ENCODE assay signal across 12 mouse cellular contexts in genomic region chr3:101552621-101553620, GRCm38 (mm10). TPM values are rescaled to one million over a fixed set of nuclear protein-coding genes. Genes with fewer than 3 reads are reported as not detected.
DNase-seq lines count a peak whose midpoint lies in the region; ATAC-seq and TF ChIP-seq lines count a peak whose summit lies in the region.
"Had no signal": no experiment of that assay in that cellular context is flagged by ENCODE, and none has a peak within 500 bp of the region (broad histone marks: within the 10 kb centered on the region; RNA-seq: fewer than 3 reads in every experiment).

No protein-coding gene starts in this region.

- peak; percentile 30 to 54; a peak in 3 of 4 replicates for TF ChIP-seq EP300 in MEL (IDR thresholded peaks at IDR 0.05; ENCODE audit: low read depth in 1 of 2, low read length in 2 of 2)

- H3K4me3 ChIP-seq in MEL (ENCODE audit: control insufficient read depth in 1 of 2, insufficient read depth in 1 of 2, low read depth in 2 of 2, low read length in 2 of 2) = peak overlapping the region; percentile 19 to 50; a peak in 3 of 4 replicates
- H3K4me3 ChIP-seq in liver, embryonic 11.5 days (ENCODE audit: low read depth, low read length) = no peak overlapping the region
- no peak overlapping the region for H3K4me3 ChIP-seq in hindbrain, embryonic 10.5 days
- H3K4me3 ChIP-seq in hindbrain, embryonic 13.5 days = no peak overlapping the region
- H3K4me3 ChIP-seq: limb, embryonic 10.5 days had no signal

- peaks cover 14 to 34% of the 10 kb centered on the region in 2 experiments for H3K4me1 ChIP-seq in MEL (ENCODE audit: control insufficient read depth in 1 of 2, insufficient read depth in 2 of 2, low read length in 2 of 2)
- peaks cover 35% of the 10 kb centered on the region for H3K4me1 ChIP-seq in liver, embryonic 11.5 days (replicated peaks; ENCODE audit: control insufficient read depth, insufficient read depth, low read length)
- peaks cover 21% of the 10 kb centered on the region for H3K4me1 ChIP-seq in hindbrain, embryonic 10.5 days (replicated peaks)
- peaks cover 11% of the 10 kb centered on the region for H3K4me1 ChIP-seq in hindbrain, embryonic 13.5 days (replicated peaks)

- no peaks in the 10 kb centered on the region for H3K9me3 ChIP-seq in MEL (replicated peaks; ENCODE audit: insufficient read depth, low read length)
- H3K9me3 ChIP-seq in liver, embryonic 11.5 days (ENCODE audit: control insufficient read depth, low read length) = no peaks in the 10 kb centered on the region
- no peaks in the 10 kb centered on the region for H3K9me3 ChIP-seq in hindbrain, embryonic 10.5 days
- no peaks in the 10 kb centered on the region for H3K9me3 ChIP-seq in hindbrain, embryonic 13.5 days
- H3K9me3 ChIP-seq: limb, embryonic 10.5 days had no signal

- H3K27ac ChIP-seq in MEL (ENCODE audit: control insufficient read depth, low read depth, low read length) = peak overlapping the region; percentile 62
- H3K27ac ChIP-seq in liver, embryonic 11.5 days (ENCODE audit: low read depth, low read length) = 0 out of 2 replicates have a peak overlapping the region, but pooled peaks have one; percentile 30
- no peak overlapping the region for H3K27ac ChIP-seq in hindbrain, embryonic 10.5 days
- H3K27ac ChIP-seq in hindbrain, embryonic 13.5 days = no peak overlapping the region
- H3K27ac ChIP-seq: hindbrain, embryonic 14.5 days; limb, embryonic 10.5 days had no signal

- H3K36me3 ChIP-seq in MEL (ENCODE audit: control insufficient read depth in 1 of 2, insufficient read depth in 2 of 2, low read length in 2 of 2) = peaks cover 0 to 24% of the 10 kb centered on the region in 2 experiments; a peak in 2 of 4 replicates
- H3K36me3 ChIP-seq in liver, embryonic 11.5 days (ENCODE audit: control insufficient read depth, insufficient read depth, low read length) = no peaks in the 10 kb centered on the region
- no peaks in the 10 kb centered on the region for H3K36me3 ChIP-seq in hindbrain, embryonic 10.5 days
- H3K36me3 ChIP-seq in hindbrain, embryonic 13.5 days = no peaks in the 10 kb centered on the region
- H3K36me3 ChIP-seq: limb, embryonic 10.5 days had no signal

- TF ChIP-seq POLR2A in MEL (IDR thresholded peaks at IDR 0.05; ENCODE audit: control insufficient read depth in 1 of 2, insufficient read depth in 1 of 2, low read depth in 1 of 2, low read length in 2 of 2, poor library complexity in 1 of 2) = no peak

- no peak for TF ChIP-seq CTCF in MEL (IDR thresholded peaks at IDR 0.05 in 2 of 3, conservative IDR thresholded peaks at IDR 0.05 in 1 of 3; ENCODE audit: control insufficient read depth in 1 of 3, insufficient read depth in 1 of 3, low read depth in 2 of 3, low read length in 3 of 3, poor library complexity in 1 of 3, severe bottlenecking in 1 of 3)

- intact Hi-C loops in heart, postnatal 36 days (cut with DNase I) = loop anchor here (1.0 to 2.0 kb wide), 2 partner anchors 44 to 46 kb away; no protein-coding TSS in a partner anchor

- H3K27me3 ChIP-seq in MEL (ENCODE audit: control insufficient read depth in 1 of 2, insufficient read depth in 2 of 2, low read length in 2 of 2) = no peaks in the 10 kb centered on the region
- no peaks in the 10 kb centered on the region for H3K27me3 ChIP-seq in liver, embryonic 11.5 days (replicated peaks; ENCODE audit: control insufficient read depth, insufficient read depth, low read length)
- no peaks in the 10 kb centered on the region for H3K27me3 ChIP-seq in hindbrain, embryonic 10.5 days (ENCODE audit: insufficient read depth, poor library complexity, severe bottlenecking)
- H3K27me3 ChIP-seq in hindbrain, embryonic 13.5 days = no peaks in the 10 kb centered on the region

- peak; percentile 93 for DNase-seq in heart, adult 11 months
- DNase-seq in heart, postnatal 36 days = no peak
- peak; percentile 57 for DNase-seq in MEL (ENCODE audit: low read depth, low spot score)
- DNase-seq in cerebellum, adult 9-11 months = peak; percentile 55
- no peak for DNase-seq in liver, embryonic 11.5 days (ENCODE audit: low spot score)
- no peak for DNase-seq in hindbrain, embryonic 10.5 days (ENCODE audit: low spot score)
- no peak for DNase-seq in embryo, embryonic 9.5 days (ENCODE audit: extremely low spot score)

- peak overlapping the region; percentile 28; the same call in 1 of the 2 replicates for H3K4me2 ChIP-seq in liver, embryonic 11.5 days
- no peak overlapping the region for H3K4me2 ChIP-seq in hindbrain, embryonic 13.5 days
- H3K4me2 ChIP-seq: hindbrain, embryonic 14.5 days; midbrain, embryonic 11.5 days had no signal

- TF ChIP-seq RAD21 in MEL (IDR thresholded peaks at IDR 0.05; ENCODE audit: low read depth, low read length) = no peak

- 38% methylated on average over 7 of the region's 7 CpGs for WGBS in liver, embryonic 11.5 days
- 86% methylated on average over 7 of the region's 7 CpGs for WGBS in hindbrain, embryonic 10.5 days
- 90% methylated on average over 7 of the region's 7 CpGs for WGBS in hindbrain, embryonic 13.5 days

- ATAC-seq in liver, embryonic 11.5 days (replicated peaks; ENCODE audit: low FRiP score) = peak; percentile 32; the same call in 1 of the 2 replicates
- ATAC-seq in hindbrain, embryonic 13.5 days (ENCODE audit: low FRiP score) = no peak
- ATAC-seq: forebrain, embryonic 14.5 days had no signal

- no peaks in the 10 kb centered on the region for H3K79me2 ChIP-seq in MEL (ENCODE audit: control insufficient read depth, insufficient read depth, low read length, poor library complexity)

- H3K9ac ChIP-seq in MEL (ENCODE audit: control insufficient read depth, low read depth, low read length, poor library complexity, severe bottlenecking) = peak overlapping the region; percentile 30; the same call in 1 of the 2 replicates
- H3K9ac ChIP-seq in liver, embryonic 11.5 days (ENCODE audit: low read depth, low read length) = 0 out of 2 replicates have a peak overlapping the region, but pooled peaks have one; percentile 17
- H3K9ac ChIP-seq in hindbrain, embryonic 13.5 days = no peak overlapping the region
- H3K9ac ChIP-seq: hindbrain, embryonic 14.5 days had no signal

TF ChIP-seq in MEL, 35 proteins besides CTCF, POLR2A, EP300 and RAD21 (continues in another document):
- TF ChIP-seq MXI1 (IDR thresholded peaks at IDR 0.05; ENCODE audit: low read depth, low read length) (no peak), NELFE (IDR thresholded peaks at IDR 0.05; ENCODE audit: low read depth, low read length) (peak; percentile 19; the same call in 1 of the 2 replicates), UBTF (IDR thresholded peaks at IDR 0.05; ENCODE audit: borderline replicate concordance, insufficient read depth, low read depth, low read length) (no peak), ELF1 (IDR thresholded peaks at IDR 0.05; ENCODE audit: low read depth, low read length) (no peak; the same call in 1 of the 2 replicates), GABPA (IDR thresholded peaks at IDR 0.05; ENCODE audit: low read depth, low read length) (no peak), ZKSCAN1 (IDR thresholded peaks at IDR 0.05; ENCODE audit: low read depth, low read length) (no peak), GATA1 (IDR thresholded peaks at IDR 0.05; ENCODE audit: low read depth, low read length) (peak; percentile 68), TCF12 (IDR thresholded peaks at IDR 0.05; ENCODE audit: low read depth, low read length) (peak; percentile 34; the same call in 1 of the 2 replicates), USF2 (IDR thresholded peaks at IDR 0.05; ENCODE audit: borderline replicate concordance in 1 of 2, insufficient read depth in 1 of 2, low read depth in 1 of 2, low read length in 2 of 2) (no peak), CHD2 (IDR thresholded peaks at IDR 0.05; ENCODE audit: low read length) (no peak), TAL1 (IDR thresholded peaks at IDR 0.05; ENCODE audit: low read length) (no peak), USF1 (IDR thresholded peaks at IDR 0.05; ENCODE audit: low read depth, low read length) (no peak), MAX (IDR thresholded peaks at IDR 0.05; ENCODE audit: low read length) (no peak), TBP (IDR thresholded peaks at IDR 0.05; ENCODE audit: low read depth, low read length) (no peak), HCFC1 (IDR thresholded peaks at IDR 0.05; ENCODE audit: low read depth, low read length) (0 out of 2 replicates have a peak, but pooled peaks have one; percentile 22), SMC3 (IDR thresholded peaks at IDR 0.05; ENCODE audit: low read depth, low read length) (no peak), MAZ (IDR thresholded peaks at IDR 0.05; ENCODE audit: low read depth, low read length) (no peak), POLR2AphosphoS5 (IDR thresholded peaks at IDR 0.05; ENCODE audit: borderline replicate concordance, low read depth, low read length) (no peak), NRF1 (IDR thresholded peaks at IDR 0.05; ENCODE audit: insufficient read depth, low read depth, low read length, poor library complexity, severe bottlenecking) (no peak), MAFK (IDR thresholded peaks at IDR 0.05; ENCODE audit: borderline replicate concordance, low read depth, low read length) (no peak), ZMIZ1 (IDR thresholded peaks at IDR 0.05; ENCODE audit: low read depth, low read length) (no peak), ZC3H11A (IDR thresholded peaks at IDR 0.05; ENCODE audit: low read depth, low read length) (no peak), KAT2A (conservative IDR thresholded peaks at IDR 0.05; ENCODE audit: low read depth, low read length) (no peak), POLR2AphosphoS2 (IDR thresholded peaks at IDR 0.05; ENCODE audit: low read length) (no peak), BHLHE40 (IDR thresholded peaks at IDR 0.05; ENCODE audit: borderline replicate concordance, low read depth, low read length) (no peak), MYB (IDR thresholded peaks at IDR 0.05; ENCODE audit: low read depth, low read length) (no peak), CHD1 (IDR thresholded peaks at IDR 0.05; ENCODE audit: low read depth, low read length) (no peak), ETS1 (IDR thresholded peaks at IDR 0.05; ENCODE audit: low read depth, low read length) (no peak; the same call in 1 of the 2 replicates), SIN3A (IDR thresholded peaks at IDR 0.05; ENCODE audit: low read length) (peak; percentile 48), RCOR1 (IDR thresholded peaks at IDR 0.05; ENCODE audit: low read depth, low read length) (no peak), E2F4 (IDR thresholded peaks at IDR 0.05; ENCODE audit: borderline replicate concordance, low read depth, low read length) (no peak)

RNA-seq across cellular contexts. Expression of gene Atp1a1, which starts 51.6 kb away (rescaled TPM):
- total RNA-seq in heart, postnatal 36 days (2021) = 100 to 1,000 TPM; 564 to 643 TPM
- total RNA-seq in MEL (2012; rRNA removed) = 136 and 138 TPM in 2 replicates
- polyA plus RNA-seq in MEL (2012; ENCODE audit: insufficient read depth in 1 of 2, insufficient read length in 2 of 2, low read depth in 1 of 2, low replicate concordance in 2 of 2, missing spikeins in 1 of 2) = 100 to 1,000 TPM in 1 of 2 experiments, not detected in 1; 174 TPM
- polyA plus RNA-seq in liver, embryonic 11.5 days (2014; fragmentation: Nextera tagmentation; extraction: Ambion mirVana) = 127 and 136 TPM in 2 replicates
- polyA plus RNA-seq in hindbrain, embryonic 10.5 days (2016; fragmentation: Nextera tagmentation; extraction: Ambion mirVana) = 50.2 and 63.3 TPM in 2 replicates
- polyA plus RNA-seq in hindbrain, embryonic 13.5 days (2015; fragmentation: Nextera tagmentation; extraction: Ambion mirVana) = 44.2 and 50.4 TPM in 2 replicates

Comparison
In these comparisons a context has a peak if more than half of its experiments do, and no peak if none do; other contexts are left out.
1. DNase-seq: peak in heart, adult 11 months (single experiment), MEL (single experiment) and cerebellum, adult 9-11 months (single experiment); none in heart, postnatal 36 days (0 of 2), liver, embryonic 11.5 days (single experiment), hindbrain, embryonic 10.5 days (single experiment) and embryo, embryonic 9.5 days (single experiment).
2. H3K27ac ChIP-seq: peak in MEL (single experiment) and liver, embryonic 11.5 days (single experiment); none in hindbrain, embryonic 10.5 days (single experiment) and hindbrain, embryonic 13.5 days (single experiment).
3. H3K4me3 ChIP-seq: peak in MEL (2 of 2); none in liver, embryonic 11.5 days (single experiment), hindbrain, embryonic 10.5 days (single experiment) and hindbrain, embryonic 13.5 days (single experiment).